Mouse (Mus musculus): ENCODE results near the gene Dusp3. TPM values are rescaled to one million over a fixed set of nuclear protein-coding genes. Genes with fewer than 3 reads are reported as not detected.
A peak's percentile ranks its signal among the peaks of the same experiment; 100 is the strongest.

Gene Dusp3
- total RNA-seq, 2 experiments from 2014 or later: 62.2 to 71.6 TPM

- DNase-seq (ENCODE audit: low spot score in 2 of 2): no peak
Observed at GRCm38 (mm10) chr11:101979140-101979539, 7.7 kb downstream of the Dusp3 start.

GRCm38 (mm10) chr11:101976949-101977348 is 9.9 kb downstream of the Dusp3 start:
- DNase-seq (ENCODE audit: low spot score in 2 of 2): no peak

GRCm38 (mm10) chr11:101974923-101975322 is 11.9 kb downstream of the Dusp3 start:
- no peak for DNase-seq (ENCODE audit: low spot score in 2 of 2)

- no peak for DNase-seq (ENCODE audit: low spot score in 2 of 2)
Observed at GRCm38 (mm10) chr11:101974181-101974580, 12.6 kb downstream of the Dusp3 start.

GRCm38 (mm10) chr11:101973496-101973895 is 13.3 kb downstream of the Dusp3 start:
- no peak for DNase-seq (ENCODE audit: low spot score in 2 of 2)

- DNase-seq (ENCODE audit: low spot score in 2 of 2): no peak
Observed at GRCm38 (mm10) chr11:101972651-101973050, 14.2 kb downstream of the Dusp3 start.

GRCm38 (mm10) chr11:101972097-101972496 is 14.7 kb downstream of the Dusp3 start:
- DNase-seq (ENCODE audit: low spot score in 2 of 2): no peak

GRCm38 (mm10) chr11:101971410-101971809 is 15.4 kb downstream of the Dusp3 start:
- no peak for DNase-seq (ENCODE audit: low spot score in 2 of 2)

GRCm38 (mm10) chr11:101969835-101970234 is 17.0 kb downstream of the Dusp3 start:
- no peak for DNase-seq (ENCODE audit: low spot score in 2 of 2)

- DNase-seq (ENCODE audit: low spot score in 2 of 2): peak; percentile 31 to 67
Observed at GRCm38 (mm10) chr11:101968791-101969190, 18.0 kb downstream of the Dusp3 start.

- DNase-seq (ENCODE audit: low spot score in 2 of 2): no peak
Observed at GRCm38 (mm10) chr11:101968311-101968710, 18.5 kb downstream of the Dusp3 start.

- no peak for DNase-seq (ENCODE audit: low spot score in 2 of 2)
Observed at GRCm38 (mm10) chr11:101966965-101967614, 19.7 kb downstream of the Dusp3 start, which contains the start of gene Sost. Gene Sost (minus strand): TSS chr11:101967015.

GRCm38 (mm10) chr11:101965553-101965952 is 21.3 kb downstream of the Dusp3 start:
- no peak for DNase-seq (ENCODE audit: low spot score in 2 of 2)

- no peak for DNase-seq (ENCODE audit: low spot score in 2 of 2)
Observed at GRCm38 (mm10) chr11:101964647-101965046, 22.2 kb downstream of the Dusp3 start.

- no peak for DNase-seq (ENCODE audit: low spot score in 2 of 2)
Observed at GRCm38 (mm10) chr11:101963473-101964291, 23.1 kb downstream of the Dusp3 start.

GRCm38 (mm10) chr11:101963043-101963442 is 23.8 kb downstream of the Dusp3 start:
- DNase-seq (ENCODE audit: low spot score in 2 of 2): no peak

GRCm38 (mm10) chr11:101957476-101957875 is 29.3 kb downstream of the Dusp3 start:
- no peak for DNase-seq (ENCODE audit: low spot score in 2 of 2)

- DNase-seq (ENCODE audit: low spot score in 2 of 2): no peak
Observed at GRCm38 (mm10) chr11:101953441-101953840, 33.4 kb downstream of the Dusp3 start.

- no peak for DNase-seq (ENCODE audit: low spot score in 2 of 2)
Observed at GRCm38 (mm10) chr11:101952541-101953341, 34.1 kb downstream of the Dusp3 start.

GRCm38 (mm10) chr11:101950021-101950420 is 36.8 kb downstream of the Dusp3 start:
- no peak for DNase-seq (ENCODE audit: low spot score in 2 of 2)

- no peak for DNase-seq (ENCODE audit: low spot score in 2 of 2)
Observed at GRCm38 (mm10) chr11:101946525-101946924, 40.3 kb downstream of the Dusp3 start.

- no peak for DNase-seq (ENCODE audit: low spot score in 2 of 2)
Observed at GRCm38 (mm10) chr11:101943055-101943454, 43.8 kb downstream of the Dusp3 start.
